Mouse (Mus musculus) C2C12 (cell line): Measurements from ENCODE around the gene Gm20388.

Experiments used
- CTCF ChIP-seq: IDR thresholded peaks from one replicate; pipeline ENCODE4 v1.5.1; 2011; ENCODE audit not compliant: control insufficient read depth, insufficient read depth, insufficient read length
- FOSL1 ChIP-seq: IDR thresholded peaks from one replicate; pipeline ENCODE4 v1.8.0; 2011; ENCODE audit warnings: mild to moderate bottlenecking, low read length; ENCODE audit not compliant: poor library complexity, insufficient read depth, severe bottlenecking
- MAX ChIP-seq: IDR thresholded peaks from one replicate; pipeline ENCODE4 v1.6.1; 2011; ENCODE audit warnings: mild to moderate bottlenecking, control low read depth
- MYOD1 ChIP-seq: IDR thresholded peaks from one replicate; pipeline ENCODE4 v1.6.1; 2011; ENCODE audit warnings: low read depth; ENCODE audit not compliant: control insufficient read depth, insufficient read length
- MYOG ChIP-seq: IDR thresholded peaks from one replicate; pipeline ENCODE4 v1.6.1; 2011; ENCODE audit not compliant: control insufficient read depth, insufficient read length; ENCODE audit errors: extremely low read depth
- USF1 ChIP-seq: IDR thresholded peaks from one replicate; pipeline ENCODE4 v1.6.1; 2011; ENCODE audit warnings: low read depth, mild to moderate bottlenecking, control low read depth, moderate library complexity

DNA sequence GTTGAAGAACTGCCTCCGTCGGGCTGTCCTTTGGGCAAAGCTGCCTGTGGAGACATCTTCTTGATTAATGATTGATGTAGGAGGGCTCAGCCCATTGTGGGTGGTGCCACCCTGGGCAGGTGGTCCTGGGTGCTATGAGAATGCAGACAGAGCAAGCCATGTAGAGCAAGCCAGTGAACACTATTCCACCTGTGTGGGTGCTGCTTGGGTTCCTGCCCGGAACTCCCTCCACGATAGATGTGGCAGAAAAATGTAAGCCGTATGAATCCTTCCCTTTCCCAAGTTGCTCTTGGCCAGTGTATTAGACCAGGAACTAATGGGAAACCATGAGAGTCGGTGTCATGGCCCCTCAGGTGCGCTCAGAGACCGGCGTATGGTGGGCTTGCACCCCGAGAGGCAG, 1830.1 kb downstream of the Gm20388 start:
- TF ChIP-seq FOSL1 (no peak), CTCF (no peak), USF1 (no peak), MAX (no peak), MYOD1 (no peak), MYOG (no peak)
